Mouse (Mus musculus) neural tube, embryonic 13.5 days (tissue): ENCODE results near the gene Fbxo2. TPM values are rescaled to one million over a fixed set of nuclear protein-coding genes. Genes with fewer than 3 reads are reported as not detected.
A peak's percentile ranks its signal among the peaks of the same experiment; 100 is the strongest.
"Not testable (repeated sequence)": the region's sequence is repeated elsewhere in the genome, so short reads cannot be mapped to it uniquely, and the experiment has no call there.

ENCODE experiments used
- ATAC-seq: fragments of 200-750 bp; cut with Nextera tagmentation; 2 replicates; pipeline ENCODE4 v1.8.0; 2017; ENCODE audit warnings: low read depth, mild to moderate bottlenecking, moderate TSS enrichment, moderate library complexity
- H3K27ac ChIP-seq: fragments of 300-500 bp; sonication (generic); replicated peaks from 2 replicates; pipeline ENCODE4 v1.5.1; 2015; ENCODE audit warnings: moderate library complexity, mild to moderate bottlenecking, inconsistent platforms
- H3K27me3 ChIP-seq: fragments of 300-500 bp; sonication (generic); 2 replicates; pipeline ENCODE4 v1.6.1; 2015; ENCODE audit warnings: mild to moderate bottlenecking, inconsistent platforms
- H3K36me3 ChIP-seq: fragments of 300-500 bp; sonication (generic); 2 replicates; pipeline ENCODE4 v1.6.1; 2015; ENCODE audit warnings: mild to moderate bottlenecking, inconsistent platforms
- H3K4me1 ChIP-seq: fragments of 300-500 bp; sonication (generic); replicated peaks from 2 replicates; pipeline ENCODE4 v1.6.1; 2015; ENCODE audit warnings: inconsistent platforms
- H3K4me2 ChIP-seq: fragments of 300-500 bp; sonication (generic); 2 replicates; pipeline ENCODE4 v1.6.1; 2015; ENCODE audit warnings: inconsistent platforms, mild to moderate bottlenecking, moderate library complexity
- H3K4me3 ChIP-seq: fragments of 300-500 bp; sonication (generic); 2 replicates; pipeline ENCODE4 v1.5.1; 2015; ENCODE audit warnings: mild to moderate bottlenecking, inconsistent platforms
- H3K9ac ChIP-seq: fragments of 300-500 bp; sonication (generic); 2 replicates; pipeline ENCODE4 v1.6.1; 2015; ENCODE audit warnings: moderate library complexity, mild to moderate bottlenecking, inconsistent platforms
- H3K9me3 ChIP-seq: fragments of 300-500 bp; sonication (generic); 2 replicates; pipeline ENCODE4 v1.6.1; 2016; ENCODE audit warnings: inconsistent platforms
- WGBS: fragments of 180-500 bp; shearing (Covaris S2); methylation state at CpG from one replicate; pipeline ENCODE4 v1.1.7; 2015; 5-methylcytosine and 5-hydroxymethylcytosine counted together
- polyA plus RNA-seq: library from polyadenylated mRNA; unstranded; fragments of >200 nt; fragmentation: Nextera tagmentation; extraction: Ambion mirVana; gene quantifications from 2 replicates; pipeline ENCODE4 v1.2.1, GENCODE M21; 2015

Fbxo2 gene
- polyA plus RNA-seq, 1 experiment from 2014 or later, result 6.9 TPM

- Histone ChIP-seq H3K9me3 (no peaks in the 10 kb centered on the region), H3K36me3 (no peaks in the 10 kb centered on the region), H3K4me1 (peaks cover 23% of the 10 kb centered on the region), H3K9ac (no peak overlapping the region), H3K27ac (peak overlapping the region; percentile 62; the same call in 1 of the 2 replicates), H3K4me2 (no peak overlapping the region), H3K27me3 (no peaks in the 10 kb centered on the region), H3K4me3 (no peak overlapping the region)
- ATAC-seq, result no peak
- 37% methylated on average over 8 of the region's 8 CpGs for WGBS
These were observed 21.9 kb downstream of the Fbxo2 start for GRCm38 (mm10) chr4:148182363-148182762.

- Histone ChIP-seq H3K4me3 (no peak overlapping the region), H3K27ac (peak overlapping the region; percentile 7; the same call in 1 of the 2 replicates), H3K36me3 (no peaks in the 10 kb centered on the region), H3K27me3 (peaks cover 3% of the 10 kb centered on the region; the same call in 1 of the 2 replicates), H3K4me2 (no peak overlapping the region), H3K9me3 (no peaks in the 10 kb centered on the region), H3K9ac (no peak overlapping the region; the same call in 1 of the 2 replicates), H3K4me1 (peaks cover 16% of the 10 kb centered on the region)
- WGBS, result 33% methylated on average over 9 of the region's 9 CpGs
- ATAC-seq, result peak; percentile 40; the same call in 1 of the 2 replicates
These were observed 24.1 kb downstream of the Fbxo2 start for GRCm38 (mm10) chr4:148184564-148184963.

DNA sequence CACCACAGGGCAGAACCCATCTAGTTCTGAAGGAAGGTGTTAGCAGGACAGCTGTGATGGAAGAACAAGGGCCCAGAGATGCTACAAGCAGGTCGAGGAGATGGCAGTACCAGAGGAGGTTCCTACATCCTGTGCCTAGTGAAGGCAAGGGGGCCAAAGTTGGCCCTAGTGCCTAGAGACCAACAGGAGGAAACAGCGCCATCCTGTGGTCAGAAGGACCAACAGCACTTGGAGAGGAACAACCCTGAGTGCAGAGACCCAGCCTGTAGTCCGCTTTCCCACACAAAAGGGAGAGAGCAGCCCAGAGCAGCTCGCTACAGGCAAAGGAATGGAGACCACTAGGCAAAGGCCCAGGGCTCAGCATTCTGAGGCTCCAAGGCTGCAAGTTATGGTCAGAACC, 25.4 kb downstream of the Fbxo2 start:
- ATAC-seq, result no peak
- WGBS, result 69% methylated on average over 4 of the region's 4 CpGs

GRCm38 (mm10) chr4:148188767-148189166, 28.3 kb downstream of the Fbxo2 start:
- not testable (repeated sequence) for H3K27me3 ChIP-seq, H3K4me3 ChIP-seq, ATAC-seq, H3K9me3 ChIP-seq, H3K4me2 ChIP-seq, H3K27ac ChIP-seq, H3K36me3 ChIP-seq, H3K9ac ChIP-seq
- peaks cover 19% of the 10 kb centered on the region for H3K4me1 ChIP-seq
- WGBS, result 80% methylated on average over 1 of the region's 1 CpGs

More for the DNA sequence above, 25.4 kb downstream of the Fbxo2 start:
- H3K4me1 ChIP-seq, result peaks cover 16% of the 10 kb centered on the region
- H3K4me3 ChIP-seq, result no peak overlapping the region
- H3K27ac ChIP-seq, result no peak overlapping the region
- no peaks in the 10 kb centered on the region for H3K9me3 ChIP-seq
- H3K27me3 ChIP-seq, result peaks cover 6% of the 10 kb centered on the region; the same call in 1 of the 2 replicates
- no peaks in the 10 kb centered on the region for H3K36me3 ChIP-seq
- H3K9ac ChIP-seq, result no peak overlapping the region
- H3K4me2 ChIP-seq, result no peak overlapping the region

GRCm38 (mm10) chr4:148192707-148193245, 32.4 kb downstream of the Fbxo2 start:
- Histone ChIP-seq H3K27me3 (peaks cover 6% of the 10 kb centered on the region; the same call in 1 of the 2 replicates), H3K4me1 (peaks cover 7% of the 10 kb centered on the region), H3K4me3 (no peak overlapping the region), H3K27ac (peak overlapping the region; percentile 46; the same call in 1 of the 2 replicates), H3K36me3 (no peaks in the 10 kb centered on the region), H3K4me2 (no peak overlapping the region; the same call in 1 of the 2 replicates), H3K9ac (no peak overlapping the region), H3K9me3 (no peaks in the 10 kb centered on the region)
- ATAC-seq, result 0 out of 2 replicates have a peak, but pooled peaks have one; percentile 27
- WGBS, result 32% methylated on average over 11 of the region's 11 CpGs

- Histone ChIP-seq H3K9ac (no peak overlapping the region; the same call in 1 of the 2 replicates), H3K27me3 (peaks cover 5% of the 10 kb centered on the region; the same call in 1 of the 2 replicates), H3K36me3 (no peaks in the 10 kb centered on the region), H3K4me3 (no peak overlapping the region), H3K4me2 (no peak overlapping the region), H3K9me3 (no peaks in the 10 kb centered on the region), H3K27ac (no peak overlapping the region), H3K4me1 (peaks cover 17% of the 10 kb centered on the region)
- ATAC-seq, result no peak
These were observed 34.0 kb downstream of the Fbxo2 start for GRCm38 (mm10) chr4:148194400-148194799.

DNA sequence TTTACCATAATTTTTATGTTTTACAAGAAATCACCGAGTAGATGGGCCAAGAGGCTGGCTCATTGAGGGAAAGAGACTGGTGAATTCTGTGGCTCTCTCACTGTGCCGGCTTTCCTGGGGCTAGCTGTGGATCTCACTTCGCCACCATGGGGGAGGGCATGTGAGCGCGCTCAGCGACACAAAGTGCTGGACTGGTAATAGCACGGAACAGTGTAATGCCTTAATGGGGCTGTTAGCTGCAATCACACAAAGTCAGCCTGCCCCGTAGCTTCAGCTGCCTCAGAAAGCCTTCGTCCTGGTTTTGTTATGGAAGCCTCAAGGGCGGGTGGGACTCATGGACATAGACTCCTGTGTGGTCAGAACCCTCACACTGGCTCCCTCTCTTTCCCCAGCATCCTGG, 38.3 kb downstream of the Fbxo2 start:
- H3K4me1 ChIP-seq, result peaks cover 17% of the 10 kb centered on the region; the same call in 1 of the 2 replicates
- no peak for ATAC-seq

GRCm38 (mm10) chr4:148203557-148203956, 43.1 kb downstream of the Fbxo2 start:
- 91% methylated on average over 2 of the region's 2 CpGs for WGBS
- no peak overlapping the region for H3K4me3 ChIP-seq
- H3K27me3 ChIP-seq, result no peaks in the 10 kb centered on the region
- H3K9ac ChIP-seq, result no peak overlapping the region
- H3K9me3 ChIP-seq, result no peaks in the 10 kb centered on the region
- H3K27ac ChIP-seq, result no peak overlapping the region
- no peaks in the 10 kb centered on the region for H3K36me3 ChIP-seq
- ATAC-seq, result no peak
- H3K4me1 ChIP-seq, result peaks cover 32% of the 10 kb centered on the region
- H3K4me2 ChIP-seq, result no peak overlapping the region

More for the DNA sequence above, 38.3 kb downstream of the Fbxo2 start:
- no peak overlapping the region for H3K4me3 ChIP-seq
- peak overlapping the region; percentile 46; the same call in 1 of the 2 replicates for H3K27ac ChIP-seq
- WGBS, result 13% methylated on average over 10 of the region's 10 CpGs
- no peaks in the 10 kb centered on the region for H3K27me3 ChIP-seq
- no peaks in the 10 kb centered on the region for H3K9me3 ChIP-seq
- peak overlapping the region; percentile 35; the same call in 1 of the 2 replicates for H3K9ac ChIP-seq
- H3K4me2 ChIP-seq, result no peak overlapping the region
- no peaks in the 10 kb centered on the region for H3K36me3 ChIP-seq

DNA sequence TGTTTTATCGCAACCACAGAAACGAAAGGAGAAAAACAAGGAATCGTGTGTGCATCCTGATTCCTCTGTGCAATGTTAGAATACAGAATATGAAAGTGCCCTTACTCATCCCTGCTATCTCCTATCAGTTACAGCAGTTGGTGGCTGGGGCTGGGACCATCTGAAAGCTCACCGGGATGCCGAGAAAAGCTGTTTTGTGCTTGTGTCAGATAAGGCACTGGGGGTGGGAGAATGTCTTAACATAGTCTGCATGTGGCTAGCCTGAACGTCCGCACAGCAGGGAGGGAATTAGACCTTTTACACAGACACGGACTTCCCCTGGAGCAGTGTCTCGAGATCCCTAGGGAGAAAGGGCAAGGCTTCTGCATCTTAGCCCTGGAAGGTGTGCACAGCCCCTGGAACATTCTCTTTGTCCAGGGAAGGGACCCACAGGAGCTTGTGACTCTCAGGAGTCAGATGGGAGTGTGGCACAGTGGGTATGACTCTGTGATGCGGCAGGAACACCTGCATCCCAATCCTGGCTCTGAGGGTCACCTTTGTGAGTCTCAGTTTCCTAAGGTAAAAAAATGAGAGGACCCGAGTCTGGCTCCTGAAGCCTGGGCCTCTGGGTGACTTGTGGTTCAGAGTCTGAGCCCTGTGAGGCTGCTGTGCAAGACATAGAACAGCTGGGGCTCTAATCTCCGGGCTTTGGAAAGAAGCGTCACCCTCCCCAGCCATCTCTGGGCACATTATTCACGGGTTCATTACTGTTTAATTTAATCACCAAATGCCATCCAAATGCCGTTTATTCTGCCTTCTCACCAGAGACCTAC, 43.8 kb downstream of the Fbxo2 start:
- Histone ChIP-seq H3K27me3 (no peaks in the 10 kb centered on the region), H3K36me3 (no peaks in the 10 kb centered on the region), H3K9me3 (no peaks in the 10 kb centered on the region), H3K4me2 (no peak overlapping the region), H3K4me3 (no peak overlapping the region), H3K9ac (no peak overlapping the region), H3K27ac (peak overlapping the region; percentile 68), H3K4me1 (peaks cover 25% of the 10 kb centered on the region)
- 55% methylated on average over 15 of the region's 15 CpGs for WGBS
- no peak for ATAC-seq

DNA sequence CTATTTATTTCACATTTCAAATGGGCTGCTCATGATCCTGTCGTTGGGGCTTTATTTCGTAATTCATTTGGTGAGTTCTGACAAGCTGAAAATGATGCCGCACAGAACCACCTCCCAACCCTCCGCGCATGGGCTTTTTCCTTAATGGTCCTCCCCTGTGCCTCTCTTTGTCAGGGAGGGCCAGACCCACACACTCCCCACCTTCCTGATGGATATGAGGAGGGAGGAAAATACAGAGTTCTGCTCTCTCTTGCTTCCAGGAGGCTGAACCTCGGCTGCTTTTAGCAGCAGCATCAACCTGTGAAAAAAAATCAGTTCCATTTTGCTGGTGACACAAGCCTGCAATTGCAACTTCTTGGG, 44.4 kb downstream of the Fbxo2 start:
- Histone ChIP-seq H3K36me3 (no peaks in the 10 kb centered on the region), H3K4me2 (no peak overlapping the region), H3K9ac (no peak overlapping the region), H3K4me1 (peaks cover 24% of the 10 kb centered on the region), H3K27me3 (no peaks in the 10 kb centered on the region), H3K27ac (peak overlapping the region; percentile 68), H3K9me3 (no peaks in the 10 kb centered on the region), H3K4me3 (no peak overlapping the region)
- 36% methylated on average over 6 of the region's 6 CpGs for WGBS
- ATAC-seq, result no peak

- ATAC-seq, result no peak
- 52% methylated on average over 5 of the region's 5 CpGs for WGBS
These were observed 54.2 kb downstream of the Fbxo2 start for GRCm38 (mm10) chr4:148214460-148215136.

More at GRCm38 (mm10) chr4:148214460-148215136, 54.2 kb downstream of the Fbxo2 start:
- Histone ChIP-seq H3K36me3 (no peaks in the 10 kb centered on the region), H3K4me1 (peaks cover 54% of the 10 kb centered on the region), H3K9ac (no peak overlapping the region), H3K9me3 (no peaks in the 10 kb centered on the region), H3K4me3 (no peak overlapping the region), H3K27me3 (peaks cover 8% of the 10 kb centered on the region), H3K4me2 (no peak overlapping the region), H3K27ac (no peak overlapping the region)
